Mouse (Mus musculus) layer of hippocampus, adult 8-10 months (tissue): Measurements from ENCODE around the gene Asic2. TPM values are rescaled to one million over a fixed set of nuclear protein-coding genes. Genes with fewer than 3 reads are reported as not detected.

Experiments used
- DNase-seq, 2 experiments: peaks; one replicate each; pipeline ENCODE4 v3.0.0; 2022; ENCODE audit warnings: low spot score in 2 of 2
- total RNA-seq, 4 experiments: library from RNA; stranded (reverse); gene quantifications; 2 replicates each; pipeline ENCODE4 v1.2.4; 2022

Gene Asic2
- total RNA-seq, 4 experiments from 2014 or later, result 53.7 to 58.2 (median 54.8) TPM

DNA sequence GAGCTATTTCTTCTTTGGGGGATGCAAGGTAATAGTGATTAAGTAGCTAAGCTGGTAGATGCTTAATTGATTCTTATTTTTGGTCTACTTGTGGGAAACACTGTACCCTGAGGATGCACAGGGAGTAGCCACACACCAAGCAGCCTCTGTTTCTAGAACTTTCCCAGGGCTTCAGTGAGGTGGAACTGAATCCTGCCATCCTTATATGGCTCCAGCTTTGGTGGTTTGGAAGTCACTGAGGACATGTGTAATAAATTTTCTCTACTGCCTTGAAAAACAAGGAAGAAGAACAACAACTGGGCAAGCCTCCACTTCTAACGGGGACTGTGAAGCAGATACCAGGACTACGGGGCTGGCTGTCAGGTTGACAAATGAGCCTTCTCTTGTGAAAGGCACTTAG is 1020.2 kb downstream of the Asic2 start:
- DNase-seq, result no peak

DNA sequence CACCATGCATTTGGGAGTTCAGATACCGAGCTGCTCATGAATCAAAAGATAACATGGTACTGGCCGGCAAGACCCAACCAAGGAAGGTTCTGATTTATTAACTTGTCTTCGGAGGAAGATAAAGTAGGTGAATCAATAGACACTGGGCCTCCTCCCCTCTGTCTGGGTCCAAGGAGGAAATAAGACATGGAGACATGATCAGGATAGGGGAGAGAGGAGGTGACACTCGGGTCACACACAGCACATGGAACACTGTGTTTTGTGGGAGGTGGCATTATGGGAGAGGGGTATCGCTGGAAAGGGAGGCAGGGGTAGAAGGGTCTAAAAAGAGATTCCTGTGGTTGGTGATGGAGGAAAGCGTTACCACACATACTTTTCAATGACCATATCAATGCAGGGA is 1022.1 kb downstream of the Asic2 start:
- DNase-seq, result no peak

DNA sequence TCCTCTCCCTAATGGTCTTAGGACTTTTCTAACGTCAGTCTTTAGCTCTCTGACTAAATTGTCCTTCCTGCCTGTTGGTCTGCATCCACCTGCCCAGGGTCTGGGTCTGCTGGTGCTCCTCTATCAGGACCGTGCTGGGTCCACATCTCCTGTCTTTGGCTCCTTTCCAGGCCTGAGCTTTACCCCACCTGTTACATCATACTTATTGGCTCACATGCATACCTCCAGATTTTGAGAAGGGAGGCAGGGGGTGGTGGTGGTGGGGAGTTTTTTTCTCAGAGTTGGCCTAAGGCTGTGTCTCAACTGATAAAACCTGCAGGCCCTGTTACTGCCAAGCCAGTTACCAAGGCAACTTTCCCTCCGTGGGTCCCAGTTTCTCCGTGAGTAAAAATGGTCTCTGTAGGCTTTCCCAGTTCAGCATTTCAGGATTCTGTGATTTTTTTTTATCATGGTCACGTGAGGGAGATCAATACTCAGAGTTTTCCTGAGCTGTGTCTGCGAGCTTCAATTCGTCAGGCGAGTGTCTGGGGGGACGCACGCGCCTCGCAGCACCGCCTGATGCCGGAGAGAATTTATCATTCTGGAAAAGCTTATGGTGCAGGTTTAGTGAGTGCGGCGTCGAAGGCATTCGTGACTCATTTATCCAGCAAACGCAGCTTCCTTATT is 1044.8 kb downstream of the Asic2 start:
- DNase-seq, result peak; percentile 29 to 52

DNA sequence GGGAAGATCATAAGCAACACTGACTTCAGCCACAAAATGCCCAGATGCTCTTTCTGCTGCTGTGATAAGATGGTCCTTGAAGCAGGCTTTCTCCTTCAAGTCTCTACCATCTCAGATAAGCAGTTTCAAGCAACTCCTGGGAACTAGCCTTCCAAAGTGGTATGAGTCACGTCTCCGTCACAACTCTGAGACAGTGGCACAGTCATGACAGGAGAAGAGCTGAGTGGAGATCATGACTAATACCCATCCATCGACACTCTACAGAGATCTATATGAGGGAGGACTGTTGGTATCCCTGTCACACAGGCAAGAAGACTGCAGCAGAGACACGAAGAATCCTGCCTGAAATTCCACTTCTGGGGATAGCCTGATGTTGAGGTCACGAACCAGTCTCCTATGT is 1049.9 kb downstream of the Asic2 start:
- DNase-seq, result no peak

DNA sequence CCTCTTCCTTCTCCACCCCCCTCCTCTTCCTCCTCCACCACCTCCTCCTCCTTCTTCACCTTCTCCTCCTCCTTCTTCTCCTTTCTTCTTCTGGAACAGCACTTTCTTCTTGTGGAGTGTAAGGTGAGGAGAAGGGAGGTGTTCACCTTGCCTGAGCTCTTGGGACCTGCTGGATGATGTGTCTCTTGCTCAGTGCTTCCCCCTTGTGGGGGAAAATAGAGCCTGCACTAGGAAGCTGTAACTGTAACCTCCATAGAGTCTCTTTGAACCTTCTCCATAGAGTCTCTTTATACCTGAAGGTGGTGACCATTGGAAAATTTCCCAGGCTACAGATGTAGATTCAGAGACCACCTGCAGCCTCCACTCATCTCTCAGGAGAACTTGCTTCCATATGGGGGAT is 1050.6 kb downstream of the Asic2 start:
- DNase-seq, result no peak

DNA sequence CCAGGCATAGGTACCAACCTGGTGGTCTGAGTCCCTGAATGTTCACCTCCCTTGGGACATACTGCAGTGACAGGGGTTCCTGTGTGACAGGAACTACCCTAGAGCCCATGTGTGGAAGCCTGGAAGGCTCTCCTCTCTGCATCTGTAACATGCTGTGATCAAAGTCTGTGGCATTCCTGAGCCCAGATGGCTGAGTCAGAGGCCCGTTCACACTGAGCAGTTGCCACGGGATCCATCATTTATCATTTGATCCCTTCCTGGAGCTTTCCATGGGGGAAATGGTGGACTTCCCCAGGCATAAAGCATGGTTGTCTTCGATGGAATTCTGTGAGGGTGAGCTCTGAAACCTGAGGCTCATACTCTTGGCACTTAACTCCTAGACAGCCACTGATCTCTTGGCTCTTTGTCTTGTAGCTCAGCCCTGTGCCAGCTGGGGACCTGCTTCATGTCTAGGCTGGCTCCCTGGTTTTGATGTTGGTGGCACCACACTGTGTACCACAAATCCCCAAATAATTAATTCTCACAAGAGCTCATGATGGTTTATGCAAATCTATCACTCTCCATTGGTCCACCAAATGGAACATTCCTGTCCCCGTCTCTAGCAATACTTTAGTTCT is 1054.7 kb downstream of the Asic2 start:
- no peak for DNase-seq

DNA sequence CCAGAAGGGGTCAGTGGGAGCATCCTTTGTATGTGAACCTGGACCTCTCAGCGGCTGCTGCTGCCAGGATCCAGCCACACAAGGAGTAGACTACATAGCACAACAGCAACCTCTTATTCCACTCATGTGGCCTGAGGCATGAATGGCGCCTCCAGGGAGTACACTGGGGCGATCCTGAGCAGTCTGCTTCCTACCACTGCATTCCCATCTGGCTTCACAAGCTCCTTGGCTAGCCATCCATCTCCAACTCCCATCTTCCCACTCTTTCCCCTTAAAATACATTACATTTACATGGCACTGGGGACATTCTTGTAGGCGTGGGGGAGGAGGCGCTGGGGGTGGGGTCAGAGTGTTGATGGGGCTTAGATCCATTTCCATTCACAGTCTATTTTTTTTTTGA is 1055.5 kb downstream of the Asic2 start:
- DNase-seq, result no peak

DNA sequence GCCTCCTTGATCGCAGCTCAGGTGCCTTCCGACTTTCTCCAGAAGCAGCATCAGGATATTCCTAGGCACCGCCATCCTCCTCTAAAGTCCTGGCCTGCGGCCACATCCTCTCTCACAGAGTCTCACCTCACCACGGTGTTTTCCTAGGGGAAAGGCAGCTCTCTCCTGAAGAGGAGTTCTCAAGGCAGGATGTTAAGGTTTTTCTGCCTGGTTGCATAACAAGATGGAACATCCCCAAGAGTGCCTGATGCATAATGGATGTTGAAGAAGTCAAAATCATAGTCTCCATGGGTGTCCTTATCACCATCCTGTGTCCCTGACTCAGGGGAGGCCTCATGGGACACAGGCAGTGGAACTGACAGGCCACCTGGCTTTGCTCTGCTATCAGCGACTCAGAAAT is 1060.4 kb downstream of the Asic2 start:
- DNase-seq, result peak in 1 of 2 experiments; percentile 35

DNA sequence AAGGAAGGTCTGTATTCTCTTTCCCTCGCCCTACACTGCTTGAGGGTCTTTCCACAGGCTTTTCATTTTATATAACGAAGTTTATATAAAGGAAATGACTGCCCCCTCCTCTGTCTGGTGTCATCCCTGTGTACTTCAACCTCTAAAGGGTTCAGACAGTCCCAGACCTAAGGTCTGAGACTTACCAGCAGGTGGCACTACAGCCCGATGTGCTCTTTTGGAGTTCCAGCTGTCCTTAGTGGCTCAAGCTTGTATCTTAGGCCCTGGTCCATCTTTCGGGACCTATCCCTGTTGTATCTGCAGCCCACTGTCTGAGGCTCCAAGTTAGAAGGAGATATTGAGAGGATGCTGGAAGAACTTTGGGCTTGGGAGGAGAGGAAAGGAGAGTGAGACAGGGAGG is 1061.8 kb downstream of the Asic2 start:
- peak in 1 of 2 experiments; percentile 72 for DNase-seq

DNA sequence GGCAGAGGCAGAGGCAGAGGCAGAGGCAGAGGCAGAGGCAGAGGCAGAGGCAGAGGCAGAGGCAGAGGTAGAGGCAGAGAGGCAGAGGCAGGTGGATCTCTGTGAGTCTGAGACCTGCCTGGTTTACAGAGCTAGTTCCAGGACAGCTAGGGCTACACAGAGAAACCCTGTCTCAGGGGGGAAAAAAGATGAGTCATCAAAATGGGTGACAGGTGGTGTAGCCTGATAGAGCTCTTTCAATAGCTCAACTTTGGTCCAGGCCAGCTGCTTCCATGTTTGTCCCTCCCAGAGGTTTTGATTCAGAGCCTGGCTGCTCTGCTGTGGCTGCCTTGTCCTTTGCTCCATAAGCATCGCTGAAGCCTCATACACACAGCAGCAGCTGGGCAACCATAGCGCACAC is 1063.7 kb downstream of the Asic2 start:
- no peak for DNase-seq

DNA sequence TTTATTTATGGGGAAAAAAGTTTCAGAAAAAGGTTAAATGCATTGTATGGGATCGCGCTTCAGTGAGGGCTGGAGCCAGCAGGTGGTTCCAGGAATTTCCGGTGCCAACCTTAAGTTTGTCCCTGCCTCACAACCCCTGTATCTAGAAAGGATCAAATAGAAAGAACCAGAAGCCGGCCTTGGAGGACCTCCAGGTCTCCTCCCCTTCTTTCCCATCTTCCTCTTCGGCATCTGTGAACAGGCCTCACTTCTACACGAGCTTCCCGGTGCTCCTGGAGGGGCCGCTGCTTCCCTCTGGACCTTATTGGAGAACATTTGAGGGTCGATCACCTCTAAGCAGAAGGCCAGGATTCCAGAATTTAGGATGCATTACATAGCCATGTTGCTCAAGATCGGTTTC is 1064.8 kb downstream of the Asic2 start:
- DNase-seq, result no peak

DNA sequence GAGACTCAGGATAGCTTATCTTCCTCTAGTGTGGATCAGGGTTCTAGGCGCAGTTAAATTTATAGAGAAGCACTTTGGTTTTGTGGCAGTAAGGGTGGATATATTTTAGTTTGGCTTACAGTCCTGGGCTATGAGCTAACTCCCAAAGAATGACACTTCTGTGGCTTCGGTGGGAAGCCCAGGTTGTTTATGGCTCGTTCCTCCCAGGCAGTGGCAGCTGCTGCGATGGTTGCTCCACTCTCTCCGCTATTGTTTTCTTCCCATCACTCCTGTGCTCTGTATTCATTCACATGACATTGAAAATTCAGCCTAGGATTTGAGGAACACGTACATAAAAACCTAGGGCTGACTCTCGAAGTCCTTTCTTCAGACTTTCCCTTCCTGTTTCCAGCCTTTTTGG is 1065.6 kb downstream of the Asic2 start:
- DNase-seq, result no peak

DNA sequence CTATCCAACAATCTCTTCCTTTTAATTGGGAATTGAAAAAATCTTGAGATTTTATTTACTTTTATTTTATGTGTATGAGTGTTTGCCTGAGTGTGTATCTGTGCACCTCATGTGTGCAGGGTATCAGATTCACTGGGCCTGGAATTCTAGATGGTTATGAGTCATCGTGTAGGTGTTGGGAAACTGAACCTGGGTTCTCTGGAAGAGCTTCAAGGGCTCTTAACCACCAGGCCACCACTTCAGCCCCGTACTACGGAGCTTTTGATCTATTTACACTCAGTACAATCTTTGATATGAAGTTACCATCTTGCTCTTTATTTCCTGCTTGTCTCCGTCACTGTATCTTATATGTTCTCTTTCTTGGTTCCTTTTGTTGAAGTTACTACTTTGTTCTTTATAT is 1067.7 kb downstream of the Asic2 start:
- no peak for DNase-seq

DNA sequence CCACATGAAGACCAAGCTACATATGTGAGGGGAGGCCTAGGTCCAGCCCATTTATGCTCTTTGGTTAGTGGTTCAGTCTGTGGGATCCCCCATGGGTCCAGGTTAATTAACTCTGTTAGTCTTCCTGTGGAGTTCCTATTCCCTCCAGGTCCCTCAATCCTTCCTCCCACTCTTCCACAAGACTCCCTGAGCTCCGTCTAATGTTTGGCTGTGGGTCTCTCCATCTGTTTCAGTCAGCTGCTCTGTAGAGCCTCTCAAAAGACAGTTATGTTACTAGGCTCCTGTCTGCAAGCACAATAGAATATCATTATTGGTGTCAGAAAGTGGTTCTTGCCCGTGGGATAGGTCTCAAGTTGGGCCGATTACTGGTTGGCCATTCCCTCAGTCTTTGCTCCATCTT is 1072.4 kb downstream of the Asic2 start:
- peak; percentile 37 to 41 for DNase-seq

DNA sequence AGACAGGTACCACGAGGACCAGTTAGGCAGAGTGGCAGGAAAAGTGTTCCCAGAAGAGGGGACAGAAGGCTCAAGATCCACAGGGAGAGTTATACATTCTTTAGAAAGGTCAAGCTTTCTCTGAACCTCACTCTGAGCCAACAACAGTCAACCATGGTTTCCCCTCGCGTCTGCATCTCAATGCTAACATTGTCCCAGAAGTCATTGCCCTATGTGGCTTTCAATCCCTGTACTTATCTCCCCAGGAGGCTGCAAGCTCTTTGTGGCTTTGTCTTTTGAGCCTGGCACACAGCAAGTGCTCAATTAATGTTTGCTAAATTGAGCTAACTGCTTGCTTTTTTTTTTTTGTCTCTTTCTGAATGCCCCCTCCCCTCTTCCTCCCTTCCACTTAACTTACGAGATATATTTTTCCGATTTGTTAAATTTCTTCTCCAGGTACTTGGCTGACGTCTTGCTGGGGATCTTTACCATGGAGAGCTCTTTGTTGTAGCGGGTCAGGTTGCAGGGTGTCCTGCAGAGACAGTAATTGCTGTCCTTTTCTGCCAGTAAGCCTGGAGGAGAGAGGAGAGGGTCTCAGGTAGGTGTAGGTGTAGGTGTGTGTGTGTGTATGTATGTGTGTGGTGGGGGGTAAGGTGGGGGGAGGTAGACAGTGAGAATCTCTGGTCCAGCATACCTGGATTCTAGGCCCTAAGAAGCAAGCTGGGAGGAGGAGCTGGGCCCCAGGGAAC is 1078.8 kb downstream of the Asic2 start:
- no peak for DNase-seq

DNA sequence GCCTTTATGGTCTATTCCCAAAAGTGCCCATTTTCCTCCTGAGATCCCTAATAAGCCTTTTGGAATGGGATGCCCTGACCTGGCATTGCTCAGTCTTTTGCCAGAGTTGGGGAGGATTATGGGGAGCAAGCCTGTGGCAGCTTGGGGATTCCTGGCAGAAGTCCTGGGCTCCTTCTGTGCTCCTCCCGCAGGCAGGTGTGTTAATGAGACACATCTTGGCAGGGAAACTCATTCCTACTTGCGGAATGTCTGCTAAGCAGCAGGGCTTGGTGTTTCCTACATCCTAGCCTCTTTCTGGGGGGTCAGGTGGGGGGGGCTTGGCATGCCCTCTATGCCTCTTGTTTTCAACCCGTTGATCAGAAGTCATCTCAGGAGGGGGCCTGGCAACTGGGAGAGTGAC is 1081.2 kb downstream of the Asic2 start:
- DNase-seq, result no peak

DNA sequence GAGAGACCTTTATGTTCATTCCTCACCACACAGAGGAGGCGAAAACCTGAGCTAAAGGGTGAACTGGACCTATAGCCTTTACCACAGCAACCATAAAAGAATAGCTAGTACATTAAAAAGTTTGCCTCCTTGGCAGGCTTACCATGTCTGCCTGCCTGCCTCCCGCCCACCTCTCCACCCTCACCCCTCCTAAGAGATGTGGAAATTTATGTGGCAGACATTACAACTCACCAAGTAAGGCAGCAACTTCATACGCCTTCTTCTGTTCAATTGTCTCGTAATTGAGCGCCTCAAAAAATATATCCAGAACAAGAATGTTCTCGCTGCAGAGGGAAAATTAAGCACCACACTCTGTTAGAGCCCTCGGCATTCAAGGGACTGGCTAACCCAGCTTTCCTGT is 1081.9 kb downstream of the Asic2 start:
- DNase-seq, result no peak

DNA sequence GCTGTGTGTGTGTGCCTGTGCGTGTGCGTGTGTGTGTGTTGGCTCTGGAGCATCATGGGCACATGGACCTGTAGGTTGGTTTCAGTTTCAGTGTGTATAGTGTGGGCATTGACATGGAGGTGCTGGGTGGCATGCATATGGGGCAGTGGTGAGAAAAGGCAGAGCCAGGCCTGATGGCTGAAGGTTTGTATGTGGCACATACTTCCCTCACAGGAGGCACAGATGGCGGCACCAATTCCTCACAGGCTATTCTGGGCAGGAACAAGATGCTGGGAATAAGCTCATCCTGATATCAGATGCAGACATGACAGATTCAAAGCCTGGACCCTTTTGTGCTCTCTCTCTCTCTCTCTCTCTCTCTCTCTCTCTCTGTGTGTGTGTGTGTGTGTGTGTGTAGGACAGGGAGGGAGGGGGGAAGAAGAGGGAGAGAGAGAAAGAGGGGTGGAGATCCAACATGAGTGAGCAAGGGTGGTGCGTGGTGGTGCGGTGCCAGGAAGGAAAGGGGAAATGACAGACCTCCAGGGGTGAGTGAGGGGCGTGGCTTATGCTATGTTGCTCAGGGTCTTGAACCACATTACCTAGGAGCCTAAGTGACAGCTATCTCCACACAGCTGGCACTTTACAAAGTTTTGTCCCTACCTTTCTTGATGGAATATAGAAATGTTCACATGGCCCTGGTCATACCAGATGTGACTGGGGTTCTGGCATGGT is 1083.6 kb downstream of the Asic2 start:
- peak in 1 of 2 experiments; percentile 45 for DNase-seq

DNA sequence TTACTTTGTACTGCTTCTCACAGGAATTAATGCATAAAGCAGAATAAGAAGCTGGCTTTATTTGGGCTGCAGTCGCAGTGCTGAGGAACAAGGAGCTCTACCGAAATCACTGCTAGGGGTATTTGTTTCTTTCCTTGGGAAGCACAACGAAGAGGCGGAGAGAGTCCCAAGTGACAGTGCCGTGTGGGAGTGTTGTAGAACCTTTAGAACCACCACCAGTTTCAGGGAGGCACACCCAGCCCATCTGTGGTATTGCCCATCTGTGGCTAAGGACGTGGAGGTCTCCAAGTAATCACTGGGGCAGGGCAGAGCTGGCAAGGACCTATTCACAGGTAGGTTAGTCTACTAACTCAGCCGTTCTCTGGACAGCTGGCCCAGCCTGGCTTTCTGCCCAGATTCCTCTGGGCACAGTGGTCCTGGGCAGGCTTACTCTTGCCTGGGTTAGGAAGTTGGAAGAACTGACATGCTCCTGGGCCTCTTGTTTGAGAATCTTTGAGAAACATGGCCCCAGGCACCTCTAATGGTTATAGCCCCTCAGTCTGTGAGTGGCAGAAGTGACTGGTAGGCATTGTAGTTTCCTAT is 1085.9 kb downstream of the Asic2 start:
- no peak for DNase-seq

DNA sequence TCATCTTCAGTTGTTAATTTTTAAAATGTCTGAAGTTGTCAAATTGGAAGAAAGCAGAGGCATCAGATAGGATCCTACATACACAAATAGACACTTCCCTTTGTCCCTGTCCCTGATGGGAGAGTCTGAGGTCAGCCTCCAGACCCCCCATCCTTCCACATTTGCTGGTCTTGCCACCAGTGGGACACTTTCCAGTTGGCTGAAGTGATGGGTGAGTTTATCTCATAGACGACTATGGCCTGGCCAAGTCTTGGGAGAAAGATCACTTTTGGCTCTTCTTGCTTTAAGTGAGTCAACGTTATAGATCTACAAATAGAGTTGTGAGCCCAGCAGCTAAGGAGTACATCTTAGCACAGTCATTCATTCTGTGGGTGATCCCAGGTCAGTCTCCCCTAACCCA is 1090.2 kb downstream of the Asic2 start:
- no peak for DNase-seq

DNA sequence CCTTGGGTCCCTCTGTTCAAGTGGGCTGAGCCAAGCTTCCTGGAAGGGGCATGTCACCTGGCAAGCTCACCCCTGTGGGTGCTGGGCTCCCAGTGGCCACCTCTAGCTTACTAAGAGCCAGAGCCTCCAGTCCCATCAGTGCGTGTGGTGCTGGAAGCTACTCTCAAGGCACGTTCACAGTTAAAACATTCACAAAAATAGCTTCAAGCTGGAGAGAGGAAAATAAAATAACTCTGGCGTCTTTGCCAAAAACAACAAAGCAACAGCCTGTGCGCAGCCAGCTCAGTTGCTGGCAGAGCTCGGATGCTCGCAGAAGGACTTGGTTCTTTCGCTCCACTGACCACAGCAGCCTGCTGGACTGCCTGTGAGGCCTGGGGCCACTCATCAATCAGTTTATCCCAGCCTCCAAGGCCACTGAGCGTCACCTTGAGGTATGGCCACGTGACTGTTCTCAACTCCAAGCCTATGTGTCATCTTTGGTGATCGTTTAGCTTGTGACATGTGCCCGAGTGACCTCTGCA is 1091.1 kb downstream of the Asic2 start:
- DNase-seq, result peak; percentile 52 to 67
